Mouse (Mus musculus) hindbrain, embryonic 13.5 days (tissue): ENCODE measurements around the gene Zfp786. TPM values are rescaled to one million over a fixed set of nuclear protein-coding genes. Genes with fewer than 3 reads are reported as not detected.
A peak's percentile ranks its signal among the peaks of the same experiment; 100 is the strongest.

Experiments used
- ATAC-seq: fragments of 200-750 bp; cut with Nextera tagmentation; 2 replicates; pipeline ENCODE4 v1.8.0; 2017; ENCODE audit warnings: moderate TSS enrichment; ENCODE audit not compliant: low FRiP score
- H3K27ac ChIP-seq: fragments of 300-500 bp; sonication (generic); 2 replicates; pipeline ENCODE4 v1.5.1; 2015; ENCODE audit warnings: inconsistent platforms, mild to moderate bottlenecking, moderate library complexity
- H3K27me3 ChIP-seq: fragments of 300-500 bp; sonication (generic); 2 replicates; pipeline ENCODE4 v1.6.1; 2015; ENCODE audit warnings: mild to moderate bottlenecking, inconsistent platforms
- H3K36me3 ChIP-seq: fragments of 300-500 bp; sonication (generic); 2 replicates; pipeline ENCODE4 v1.6.1; 2015; ENCODE audit warnings: mild to moderate bottlenecking, inconsistent platforms
- H3K4me1 ChIP-seq: fragments of 300-500 bp; sonication (generic); replicated peaks from 2 replicates; pipeline ENCODE4 v1.6.1; 2015; ENCODE audit warnings: inconsistent platforms
- H3K4me2 ChIP-seq: fragments of 300-500 bp; sonication (generic); 2 replicates; pipeline ENCODE4 v1.6.1; 2015; ENCODE audit warnings: inconsistent platforms, mild to moderate bottlenecking, moderate library complexity
- H3K4me3 ChIP-seq: fragments of 300-500 bp; sonication (generic); 2 replicates; pipeline ENCODE4 v1.5.1; 2015; ENCODE audit warnings: mild to moderate bottlenecking, inconsistent platforms
- H3K9ac ChIP-seq: fragments of 300-500 bp; sonication (generic); 2 replicates; pipeline ENCODE4 v1.6.1; 2015; ENCODE audit warnings: mild to moderate bottlenecking, inconsistent platforms
- H3K9me3 ChIP-seq: fragments of 300-500 bp; sonication (generic); 2 replicates; pipeline ENCODE4 v1.6.1; 2016; ENCODE audit warnings: inconsistent platforms
- WGBS: fragments of 180-500 bp; shearing (Covaris S2); methylation state at CpG from one replicate; pipeline ENCODE4 v1.1.7; 2015; 5-methylcytosine and 5-hydroxymethylcytosine counted together
- polyA plus RNA-seq: library from polyadenylated mRNA; unstranded; fragments of >200 nt; fragmentation: Nextera tagmentation; extraction: Ambion mirVana; gene quantifications from 2 replicates; pipeline ENCODE4 v1.2.1, GENCODE M21; 2015

Zfp786 gene
- polyA plus RNA-seq, 1 experiment from 2014 or later, result 15.3 TPM

DNA sequence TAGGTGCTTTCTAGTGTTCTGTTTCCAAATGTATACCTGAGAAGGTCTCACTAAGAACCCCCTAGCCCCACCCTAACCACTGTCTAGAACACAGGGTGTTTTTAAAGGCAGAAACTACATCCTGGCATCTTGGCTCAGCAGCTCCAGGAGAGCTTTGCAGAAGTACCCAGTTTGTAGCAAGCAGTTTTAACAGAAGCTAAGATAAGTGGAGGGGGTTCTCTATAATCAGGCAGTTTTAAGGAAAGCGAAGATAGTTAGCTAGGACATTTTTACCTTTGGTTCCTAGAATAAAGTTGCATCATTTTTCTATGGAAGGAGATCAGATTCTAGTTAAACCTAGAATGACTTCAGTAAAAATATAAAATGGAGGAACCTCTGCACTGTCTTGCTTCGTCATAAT is 11.2 kb upstream of the Zfp786 start:
- H3K27ac ChIP-seq, result no peak overlapping the region
- no peak overlapping the region for H3K4me3 ChIP-seq
- H3K36me3 ChIP-seq, result peaks cover 24% of the 10 kb centered on the region
- no peak overlapping the region for H3K4me2 ChIP-seq
- H3K9ac ChIP-seq, result no peak overlapping the region
- H3K4me1 ChIP-seq, result peaks cover 14% of the 10 kb centered on the region
- 95% methylated on average over 2 of the region's 2 CpGs for WGBS
- H3K27me3 ChIP-seq, result no peaks in the 10 kb centered on the region
- no peak for ATAC-seq
- H3K9me3 ChIP-seq, result no peaks in the 10 kb centered on the region

DNA sequence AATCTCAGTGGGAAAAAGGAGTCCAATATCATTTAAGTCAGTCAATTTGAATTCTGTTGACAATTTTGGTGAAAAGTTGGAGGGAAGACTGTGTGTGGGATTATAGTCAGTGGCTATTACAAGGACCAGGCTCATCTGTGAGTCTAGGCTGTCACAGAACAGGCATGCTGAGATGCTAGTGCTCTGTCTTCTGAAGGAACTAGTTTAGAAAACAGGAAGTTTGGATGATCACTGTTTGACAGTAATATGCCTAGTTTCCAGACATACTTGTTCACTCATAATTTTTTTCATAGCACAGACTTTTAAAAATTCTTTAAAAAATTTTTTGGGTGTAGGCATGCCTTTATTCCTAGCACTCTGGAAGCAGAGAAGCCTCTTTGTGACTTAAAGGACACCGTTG is 10.4 kb upstream of the Zfp786 start:
- Histone ChIP-seq H3K4me1 (peaks cover 14% of the 10 kb centered on the region), H3K9ac (no peak overlapping the region), H3K36me3 (peaks cover 19% of the 10 kb centered on the region), H3K4me3 (no peak overlapping the region), H3K9me3 (no peaks in the 10 kb centered on the region), H3K4me2 (no peak overlapping the region), H3K27me3 (no peaks in the 10 kb centered on the region), H3K27ac (no peak overlapping the region)
- WGBS, result 96% methylated on average over 1 of the region's 1 CpGs
- ATAC-seq, result no peak

DNA sequence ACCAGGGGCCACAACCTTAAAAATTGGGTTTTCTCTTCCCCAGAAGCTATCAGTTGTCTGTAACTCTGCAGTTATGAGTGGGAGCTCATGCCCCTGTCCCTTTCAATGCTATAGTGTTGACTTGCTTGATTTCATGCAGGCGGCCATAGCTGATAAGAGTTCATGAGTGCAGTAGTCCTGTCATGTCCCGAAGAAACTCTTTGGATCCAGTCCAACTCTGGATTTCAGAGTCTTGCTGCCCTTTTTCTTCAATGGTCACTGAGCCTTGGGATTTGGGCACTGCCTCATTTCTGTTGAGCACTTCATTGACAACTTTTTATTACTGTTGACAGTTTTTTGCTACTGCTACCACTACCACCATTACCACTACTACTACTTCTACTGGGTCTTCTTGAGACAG is 7.0 kb upstream of the Zfp786 start:
- peaks cover 13% of the 10 kb centered on the region for H3K36me3 ChIP-seq
- H3K4me1 ChIP-seq, result peaks cover 14% of the 10 kb centered on the region
- 90% methylated on average over 2 of the region's 2 CpGs for WGBS
- H3K27ac ChIP-seq, result no peak overlapping the region
- H3K4me2 ChIP-seq, result no peak overlapping the region
- no peaks in the 10 kb centered on the region for H3K9me3 ChIP-seq
- no peaks in the 10 kb centered on the region for H3K27me3 ChIP-seq
- ATAC-seq, result no peak
- H3K9ac ChIP-seq, result no peak overlapping the region
- H3K4me3 ChIP-seq, result no peak overlapping the region

DNA sequence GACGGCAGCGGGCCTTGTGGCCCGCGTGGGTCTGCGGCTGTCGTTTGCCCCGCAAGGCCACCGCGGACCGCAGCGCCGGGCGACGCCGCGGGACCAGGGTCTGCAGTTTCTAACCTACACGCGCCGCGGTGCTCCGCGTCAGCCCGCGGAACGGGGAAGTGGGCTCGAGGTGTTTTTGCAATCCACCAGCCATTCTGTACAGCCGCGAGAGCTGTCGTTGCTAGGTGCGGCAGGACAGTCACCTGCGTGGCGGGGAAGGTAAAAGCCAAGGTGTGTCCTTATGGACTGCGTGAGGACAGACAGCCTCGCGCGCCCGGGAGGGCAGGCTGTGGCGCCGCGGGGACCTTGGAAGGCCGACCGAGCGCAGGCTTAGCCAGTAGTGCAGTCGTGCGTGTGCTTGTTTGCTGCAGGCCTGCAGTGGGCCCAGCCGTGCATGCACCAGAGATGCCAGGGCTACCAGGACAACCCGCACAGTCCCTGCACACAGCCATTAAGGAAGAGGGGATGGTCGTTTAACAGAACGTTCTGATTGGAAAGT is 5.4 kb upstream of the Zfp786 start:
- Histone ChIP-seq H3K27me3 (no peaks in the 10 kb centered on the region), H3K4me2 (peak overlapping the region; percentile 76), H3K9ac (peak overlapping the region; percentile 96), H3K36me3 (peaks cover 9% of the 10 kb centered on the region), H3K4me1 (peaks cover 14% of the 10 kb centered on the region), H3K4me3 (peak overlapping the region; percentile 91), H3K27ac (peak overlapping the region; percentile 99), H3K9me3 (no peaks in the 10 kb centered on the region)
- ATAC-seq, result peak; percentile 86
- WGBS, result under 1% methylated on average over 49 of the region's 49 CpGs

DNA sequence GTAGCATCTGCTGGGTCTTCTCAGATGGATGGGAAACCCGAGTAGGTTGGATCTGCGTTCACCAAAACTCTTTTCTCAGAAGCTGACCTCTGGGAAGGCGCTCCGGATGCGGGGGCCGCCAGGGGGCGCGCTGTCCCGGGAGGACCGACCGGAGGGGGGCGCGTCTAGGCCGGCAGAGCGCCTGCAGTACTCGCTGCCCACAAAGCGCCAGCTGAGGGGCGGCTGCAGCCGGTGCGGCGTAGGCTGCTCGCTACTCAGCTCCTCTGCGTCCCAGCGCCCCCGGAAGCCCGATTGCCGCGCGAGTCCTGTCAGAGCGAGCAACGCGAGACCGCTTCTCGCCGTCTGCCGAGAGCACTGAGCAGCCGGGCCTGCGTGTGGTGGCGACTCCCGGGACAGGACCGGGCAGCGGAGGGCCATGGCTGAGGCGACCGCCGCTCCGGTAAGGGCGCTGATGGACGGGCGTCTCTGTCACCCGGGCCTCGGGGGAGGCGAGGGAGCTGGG is 4.9 kb upstream of the Zfp786 start, which contains the start of gene Zfp398:
Gene Zfp398 (plus strand): TSS at position 180 of the 502 bp plus-strand sequence.
- peak within 1 kb of the TSS; percentile 96 for H3K9ac ChIP-seq
- no peaks in the 10 kb centered on the region for H3K27me3 ChIP-seq
- under 1% methylated on average over 52 of the region's 52 CpGs for WGBS
- H3K4me1 ChIP-seq, result peaks cover 18% of the 10 kb centered on the region
- peak within 1 kb of the TSS; percentile 91 for H3K4me3 ChIP-seq
- H3K27ac ChIP-seq, result peak within 1 kb of the TSS; percentile 99
- H3K4me2 ChIP-seq, result peak within 1 kb of the TSS; percentile 76
- H3K9me3 ChIP-seq, result no peaks in the 10 kb centered on the region
- peaks cover 5% of the 10 kb centered on the region for H3K36me3 ChIP-seq
- peak; percentile 93 for ATAC-seq

DNA sequence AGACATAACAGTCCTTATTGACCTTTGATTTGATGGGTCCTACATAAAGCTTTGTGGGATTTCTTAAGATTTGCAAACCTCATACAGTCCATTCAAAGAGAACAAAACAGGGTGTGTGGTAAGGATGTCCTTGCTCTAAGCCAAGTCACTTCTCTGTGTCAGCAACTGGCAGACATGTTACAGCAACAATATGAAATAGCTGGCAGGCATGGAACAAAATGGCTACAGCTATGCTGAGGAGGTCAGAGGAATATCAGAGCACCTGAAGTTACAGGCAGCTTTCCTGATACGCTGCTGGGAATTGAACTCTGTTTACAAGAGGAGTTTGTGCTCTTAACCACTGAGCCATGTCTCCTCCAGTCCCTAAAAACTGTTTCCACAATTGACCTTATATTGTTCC is 1.6 kb upstream of the Zfp786 start:
- 88% methylated on average over 1 of the region's 1 CpGs for WGBS
- Histone ChIP-seq H3K27ac (no peak overlapping the region), H3K27me3 (no peaks in the 10 kb centered on the region), H3K4me3 (no peak overlapping the region), H3K4me2 (no peak overlapping the region), H3K9ac (no peak overlapping the region), H3K36me3 (no peaks in the 10 kb centered on the region), H3K9me3 (no peaks in the 10 kb centered on the region), H3K4me1 (peaks cover 17% of the 10 kb centered on the region)
- no peak for ATAC-seq

DNA sequence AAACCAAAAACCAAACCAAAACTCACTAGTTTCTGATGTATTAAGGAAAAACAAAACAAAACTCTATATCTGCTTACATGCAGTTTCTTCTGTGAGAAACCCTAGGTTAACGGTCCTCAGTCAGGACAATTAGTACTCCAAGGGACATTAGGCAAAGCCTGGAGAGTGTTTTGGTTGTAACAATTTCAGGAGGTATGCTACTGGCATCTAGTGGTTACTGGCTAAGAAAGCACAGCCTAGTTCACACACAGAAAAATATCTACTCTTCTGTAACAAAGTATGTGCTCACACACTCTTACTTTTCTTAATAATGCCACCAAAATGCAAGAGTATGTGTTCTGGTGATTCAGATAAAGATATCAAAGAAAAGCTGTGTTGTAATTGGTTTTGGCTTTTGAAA is 1.7 kb downstream of the Zfp786 start:
- Histone ChIP-seq H3K36me3 (peaks cover 24% of the 10 kb centered on the region), H3K4me1 (peaks cover 14% of the 10 kb centered on the region), H3K9ac (peak overlapping the region; percentile 56; the same call in 1 of the 2 replicates), H3K4me2 (peak overlapping the region; percentile 55), H3K27ac (no peak overlapping the region), H3K9me3 (no peaks in the 10 kb centered on the region), H3K27me3 (no peaks in the 10 kb centered on the region), H3K4me3 (peak overlapping the region; percentile 78)
- 20% methylated on average over 1 of the region's 1 CpGs for WGBS
- no peak for ATAC-seq

DNA sequence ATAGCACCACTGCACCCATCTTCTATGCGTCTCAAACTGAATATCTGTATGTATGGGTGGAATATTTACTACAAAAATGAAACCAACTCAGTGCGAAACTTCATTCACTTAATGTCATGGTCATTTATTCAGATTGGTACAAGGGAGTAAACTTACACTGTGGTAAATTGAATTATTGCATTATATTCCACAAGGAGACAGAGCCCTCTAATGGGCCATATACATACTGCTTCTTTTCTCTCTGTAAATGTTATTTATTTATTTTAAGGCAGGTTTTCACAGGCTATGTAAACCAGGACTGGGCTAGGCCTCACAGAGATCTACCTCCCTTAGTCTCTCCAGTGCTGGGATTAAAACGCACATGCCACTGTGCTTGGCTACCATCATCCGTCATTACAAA is 3.2 kb downstream of the Zfp786 start:
- 88% methylated on average over 4 of the region's 4 CpGs for WGBS
- Histone ChIP-seq H3K27me3 (no peaks in the 10 kb centered on the region), H3K36me3 (peaks cover 39% of the 10 kb centered on the region), H3K9me3 (no peaks in the 10 kb centered on the region), H3K27ac (no peak overlapping the region), H3K9ac (no peak overlapping the region), H3K4me2 (no peak overlapping the region), H3K4me1 (peaks cover 14% of the 10 kb centered on the region), H3K4me3 (no peak overlapping the region)
- ATAC-seq, result no peak

DNA sequence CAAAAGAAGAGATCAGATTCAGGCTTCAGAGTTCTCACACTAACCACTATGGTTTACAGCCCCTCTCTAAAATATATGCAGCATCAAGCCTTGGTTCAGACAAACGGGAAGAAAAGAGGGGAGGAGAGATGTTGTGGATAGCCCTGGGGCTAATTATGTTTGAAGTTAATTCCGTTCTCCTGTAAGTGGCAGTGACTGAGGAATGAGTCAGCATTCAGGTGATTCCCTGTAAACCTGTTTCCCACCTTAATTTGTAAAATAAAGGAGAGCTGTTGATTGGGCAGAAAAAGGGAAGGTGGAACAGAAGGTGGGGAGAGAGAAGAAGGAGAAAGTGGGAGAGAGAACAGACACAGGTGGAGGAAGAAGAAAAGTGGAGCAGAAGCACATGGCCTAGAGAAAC is 6.4 kb downstream of the Zfp786 start:
- WGBS, result 64% methylated on average over 2 of the region's 2 CpGs

DNA sequence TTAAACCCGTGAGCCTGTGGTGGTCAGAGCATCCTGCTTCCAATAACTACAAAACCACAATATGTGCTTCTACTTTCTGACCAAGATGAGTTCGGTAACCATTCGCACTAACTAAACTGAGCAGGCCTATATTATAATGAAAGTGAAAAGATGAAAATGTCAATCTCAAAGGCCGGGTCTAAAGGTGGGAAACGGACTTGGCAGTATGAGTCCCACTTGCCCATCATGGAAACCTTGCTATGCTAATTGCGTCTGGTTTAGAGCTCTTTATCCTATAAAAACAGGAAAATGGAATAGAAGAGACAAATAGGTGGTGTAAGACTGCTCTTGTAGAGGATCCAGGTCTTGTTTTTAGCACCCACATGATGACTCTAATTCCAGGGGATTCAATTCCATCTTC is 8.9 kb downstream of the Zfp786 start:
- ATAC-seq, result no peak
- Histone ChIP-seq H3K27me3 (no peaks in the 10 kb centered on the region), H3K4me2 (no peak overlapping the region), H3K9me3 (no peaks in the 10 kb centered on the region), H3K4me1 (no peaks in the 10 kb centered on the region; the same call in 1 of the 2 replicates), H3K36me3 (peaks cover 82% of the 10 kb centered on the region), H3K27ac (no peak overlapping the region), H3K4me3 (no peak overlapping the region), H3K9ac (no peak overlapping the region)
- WGBS, result 92% methylated on average over 6 of the region's 6 CpGs

More for the DNA sequence above, 6.4 kb downstream of the Zfp786 start:
- H3K4me3 ChIP-seq, result no peak overlapping the region
- H3K4me2 ChIP-seq, result no peak overlapping the region
- H3K9ac ChIP-seq, result no peak overlapping the region
- no peaks in the 10 kb centered on the region for H3K27me3 ChIP-seq
- ATAC-seq, result no peak
- no peak overlapping the region for H3K27ac ChIP-seq
- H3K9me3 ChIP-seq, result no peaks in the 10 kb centered on the region
- H3K4me1 ChIP-seq, result peaks cover 6% of the 10 kb centered on the region
- peaks cover 69% of the 10 kb centered on the region for H3K36me3 ChIP-seq

DNA sequence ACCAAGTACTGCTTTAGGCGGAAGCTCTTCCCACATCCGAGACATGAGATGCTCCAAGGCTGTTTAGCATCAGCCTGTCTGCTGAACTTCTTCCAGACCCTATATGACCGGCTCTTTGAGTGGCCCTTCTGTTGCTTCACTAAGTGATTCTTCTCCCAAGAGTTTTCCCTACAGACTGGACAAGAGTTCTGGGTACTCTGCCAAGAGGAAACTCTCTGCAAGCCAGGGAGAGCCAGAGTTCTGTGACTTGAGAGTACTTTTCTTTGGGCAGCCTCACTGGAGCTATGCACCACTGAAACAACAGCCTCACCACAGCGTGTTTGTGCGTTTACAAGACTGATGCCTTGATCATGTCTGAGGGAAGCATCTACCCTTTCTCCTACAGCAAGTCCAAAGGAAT is 9.4 kb downstream of the Zfp786 start:
- no peaks in the 10 kb centered on the region for H3K9me3 ChIP-seq
- H3K9ac ChIP-seq, result no peak overlapping the region
- no peaks in the 10 kb centered on the region for H3K27me3 ChIP-seq
- H3K27ac ChIP-seq, result no peak overlapping the region
- ATAC-seq, result no peak
- 94% methylated on average over 5 of the region's 5 CpGs for WGBS
- no peak overlapping the region for H3K4me3 ChIP-seq
- H3K36me3 ChIP-seq, result peaks cover 84% of the 10 kb centered on the region
- H3K4me1 ChIP-seq, result no peaks in the 10 kb centered on the region
- H3K4me2 ChIP-seq, result no peak overlapping the region

DNA sequence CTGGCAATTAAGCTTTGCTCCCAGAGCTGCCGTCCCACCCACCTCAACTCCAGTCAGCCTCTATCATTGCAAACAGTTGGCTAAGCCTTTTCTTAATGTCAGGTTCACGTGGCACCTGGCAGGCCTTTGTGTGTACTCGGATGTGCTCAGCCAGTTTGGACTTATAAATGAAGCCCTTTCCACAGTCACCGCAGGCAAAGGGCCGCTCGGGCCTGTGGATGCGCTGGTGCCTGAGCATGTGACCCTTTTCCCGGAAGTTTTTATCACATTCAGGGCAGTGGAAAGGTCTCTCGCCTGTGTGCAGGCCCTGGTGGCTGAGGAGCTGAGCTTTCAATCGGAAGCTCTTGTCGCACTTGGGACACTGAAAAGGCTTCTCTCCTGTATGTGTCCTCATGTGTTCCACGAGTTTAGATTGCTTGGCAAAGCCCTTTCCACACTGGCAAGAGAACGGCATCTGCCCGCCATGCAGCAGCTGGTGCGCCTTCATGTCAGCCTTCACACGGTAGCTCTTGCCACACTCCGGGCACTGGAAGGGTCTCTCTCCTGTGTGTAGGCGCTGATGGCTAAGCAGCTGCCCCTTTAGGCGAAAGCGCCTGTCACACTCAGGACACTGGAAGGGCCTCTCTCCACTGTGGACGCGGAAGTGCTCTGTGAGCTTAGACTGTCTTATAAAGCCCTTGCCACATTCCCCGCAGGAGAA is 10.9 kb downstream of the Zfp786 start:
- no peak for ATAC-seq
- no peaks in the 10 kb centered on the region for H3K4me1 ChIP-seq
- no peaks in the 10 kb centered on the region for H3K27me3 ChIP-seq
- WGBS, result 95% methylated on average over 23 of the region's 23 CpGs
- H3K27ac ChIP-seq, result no peak overlapping the region
- no peaks in the 10 kb centered on the region for H3K9me3 ChIP-seq
- no peak overlapping the region for H3K4me3 ChIP-seq
- H3K36me3 ChIP-seq, result peaks cover 71% of the 10 kb centered on the region
- no peak overlapping the region for H3K9ac ChIP-seq
- no peak overlapping the region for H3K4me2 ChIP-seq

DNA sequence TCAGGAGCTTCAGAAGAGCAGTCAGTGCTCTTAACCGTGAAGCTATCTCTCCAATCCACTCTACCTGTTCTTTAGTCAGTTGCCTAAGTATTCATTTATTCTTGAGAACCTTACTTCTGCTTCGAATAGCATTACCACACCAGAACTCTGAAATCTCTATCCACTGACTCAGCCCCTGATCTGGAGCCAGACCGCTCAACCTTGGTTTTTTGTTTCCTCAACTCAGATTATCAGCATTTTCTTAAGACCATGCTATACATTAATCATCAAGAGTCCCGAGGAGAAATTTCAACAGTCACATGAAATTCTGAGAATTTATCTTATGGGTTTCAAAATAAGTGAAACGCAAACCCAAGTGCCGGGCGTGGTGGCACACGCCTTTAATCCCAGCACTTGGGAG is 11.9 kb downstream of the Zfp786 start:
- Histone ChIP-seq H3K27ac (no peak overlapping the region), H3K9me3 (no peaks in the 10 kb centered on the region), H3K27me3 (no peaks in the 10 kb centered on the region), H3K4me2 (no peak overlapping the region), H3K36me3 (peaks cover 60% of the 10 kb centered on the region), H3K4me3 (no peak overlapping the region), H3K4me1 (peaks cover 7% of the 10 kb centered on the region), H3K9ac (no peak overlapping the region)
- 95% methylated on average over 8 of the region's 8 CpGs for WGBS
- ATAC-seq, result no peak
